ENCODE assay signal across 11 mouse cellular contexts in the genomic region with DNA sequence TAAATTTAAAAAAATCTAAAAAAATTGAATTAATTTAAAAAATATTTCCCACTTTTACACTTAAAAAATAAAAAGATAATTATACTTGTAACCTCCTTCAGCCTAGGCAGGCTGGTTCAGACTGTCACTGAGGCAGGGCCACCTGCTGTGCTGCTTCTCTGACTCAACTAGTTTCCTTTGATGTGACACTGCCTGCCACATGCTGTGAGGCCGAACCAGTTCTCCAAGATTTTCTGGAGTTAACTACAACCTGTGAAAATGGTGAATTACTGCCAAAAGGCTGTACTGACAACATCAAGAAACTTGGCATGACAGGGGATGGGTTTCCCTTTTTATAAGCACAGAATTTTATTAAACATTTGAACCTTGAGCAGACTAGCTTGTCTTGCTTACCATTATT.
"Had no signal": no experiment of that assay in that cellular context is flagged by ENCODE, and none has a peak within 500 bp of the region (broad histone marks: within the 10 kb centered on the region; RNA-seq: fewer than 3 reads in every experiment).

No protein-coding gene starts in this region.

- H3K27me3 ChIP-seq: liver, embryonic 13.5 days had no signal

- H3K9me3 ChIP-seq: liver, embryonic 13.5 days had no signal

- H3K9ac ChIP-seq: liver, embryonic 13.5 days had no signal

- H3K36me3 ChIP-seq: liver, embryonic 13.5 days had no signal

- H3K4me1 ChIP-seq: liver, embryonic 13.5 days had no signal

- H3K4me2 ChIP-seq: liver, embryonic 13.5 days; midbrain, embryonic 11.5 days had no signal

- H3K4me3 ChIP-seq: liver, embryonic 13.5 days had no signal

- H3K27ac ChIP-seq: liver, embryonic 13.5 days had no signal

- DNase-seq: kidney, postnatal 14 days; kidney, postnatal 4 days; liver, embryonic 13.5 days; lung, adult 2 months; lung, postnatal 14 days; lung, postnatal 4 days; midbrain, embryonic 14.5 days; thymus, adult 18-20 months; thymus, postnatal 14 days; thymus, postnatal 4 days had no signal
